In genomic region chr17:9162676-9163075, GRCm38 (mm10) we compare ENCODE assay signal across 23 mouse cellular contexts.
"Had no signal": no experiment of that assay in that cellular context is flagged by ENCODE, and none has a peak within 500 bp of the region (broad histone marks: within the 10 kb centered on the region; RNA-seq: fewer than 3 reads in every experiment).

No protein-coding gene starts in this region.

- H3K4me3 ChIP-seq: gastrocnemius, adult 2 months; heart, adult 2 months; heart, embryonic 13.5 days; heart, embryonic 15.5 days; hindbrain, embryonic 10.5 days; hindbrain, embryonic 12.5 days; intestine, embryonic 15.5 days; layer of hippocampus, adult 2 months; limb, embryonic 13.5 days; limb, embryonic 15.5 days had no signal

- H3K9me3 ChIP-seq: heart, embryonic 13.5 days; heart, embryonic 15.5 days; hindbrain, embryonic 10.5 days; hindbrain, embryonic 12.5 days; intestine, embryonic 15.5 days; limb, embryonic 13.5 days; limb, embryonic 15.5 days had no signal

- ATAC-seq: hindbrain, embryonic 16.5 days; inflammation-experienced regulatory T-cells, adult 6 months; intestine, embryonic 15.5 days; intestine, postnatal 0 days had no signal

- H3K27me3 ChIP-seq: heart, embryonic 15.5 days; hindbrain, embryonic 12.5 days had no signal

- DNase-seq: gastrocnemius, adult 2 months; gastrocnemius, postnatal 10 days; gastrocnemius, postnatal 25 days; heart, adult 2 months; heart, postnatal 4 days; kidney, adult 18-20 months; kidney, adult 8-10 months; kidney, postnatal 10 days; kidney, postnatal 25 days; kidney, postnatal 4 days; layer of hippocampus, postnatal 36 days; left cerebral cortex, postnatal 4 days had no signal

- H3K36me3 ChIP-seq: heart, embryonic 13.5 days; heart, embryonic 15.5 days; hindbrain, embryonic 10.5 days; hindbrain, embryonic 12.5 days; intestine, embryonic 15.5 days; limb, embryonic 13.5 days; limb, embryonic 15.5 days had no signal
